Comparison of ENCODE assay signal across 8 mouse cellular contexts in genomic region chr5:33228428-33228827, GRCm38 (mm10). TPM values are rescaled to one million over a fixed set of nuclear protein-coding genes. Genes with fewer than 3 reads are reported as not detected.
DNase-seq lines count a peak whose midpoint lies in the region; ATAC-seq and TF ChIP-seq lines count a peak whose summit lies in the region.

No protein-coding gene starts in this region.

- no peak overlapping the region for H3K4me3 ChIP-seq in midbrain, embryonic 13.5 days (replicated peaks)
- H3K4me3 ChIP-seq in midbrain, embryonic 16.5 days (ENCODE audit: low read depth, low read length), result no peak overlapping the region
- no peak overlapping the region for H3K4me3 ChIP-seq in embryonic facial prominence, embryonic 14.5 days (ENCODE audit: low read depth, low read length)
- H3K4me3 ChIP-seq in heart, embryonic 16.5 days (ENCODE audit: low read length), result no peak overlapping the region
- no peak overlapping the region for H3K4me3 ChIP-seq in stomach, postnatal 0 days (ENCODE audit: low read depth, low read length)

- no peaks in the 10 kb centered on the region for H3K36me3 ChIP-seq in midbrain, embryonic 13.5 days
- H3K36me3 ChIP-seq in midbrain, embryonic 16.5 days (ENCODE audit: control insufficient read depth, insufficient read depth, low read length), result no peaks in the 10 kb centered on the region
- H3K36me3 ChIP-seq in embryonic facial prominence, embryonic 14.5 days (ENCODE audit: control insufficient read depth, insufficient read depth, low read length), result no peaks in the 10 kb centered on the region
- H3K36me3 ChIP-seq in heart, embryonic 16.5 days (ENCODE audit: control insufficient read depth, insufficient read depth), result no peaks in the 10 kb centered on the region
- no peaks in the 10 kb centered on the region for H3K36me3 ChIP-seq in stomach, postnatal 0 days (ENCODE audit: control insufficient read depth, insufficient read depth, low read length)

- no peaks in the 10 kb centered on the region for H3K4me1 ChIP-seq in midbrain, embryonic 13.5 days (replicated peaks)
- H3K4me1 ChIP-seq in midbrain, embryonic 16.5 days (ENCODE audit: control insufficient read depth, insufficient read depth, low read length), result no peaks in the 10 kb centered on the region
- peaks cover 10% of the 10 kb centered on the region; the same call in 1 of the 2 replicates for H3K4me1 ChIP-seq in embryonic facial prominence, embryonic 14.5 days (ENCODE audit: control insufficient read depth, insufficient read depth, low read length)
- H3K4me1 ChIP-seq in heart, embryonic 16.5 days (ENCODE audit: control insufficient read depth, insufficient read depth, low read length), result peaks cover 33% of the 10 kb centered on the region
- H3K4me1 ChIP-seq in stomach, postnatal 0 days (replicated peaks; ENCODE audit: control insufficient read depth, insufficient read depth), result peaks cover 5% of the 10 kb centered on the region; the same call in 1 of the 2 replicates

- TF ChIP-seq EP300 in stomach, postnatal 0 days (optimal IDR thresholded peaks at IDR 0.05), result no peak

- no peak for ATAC-seq in midbrain, embryonic 13.5 days
- ATAC-seq in midbrain, embryonic 16.5 days, result no peak
- ATAC-seq in embryonic facial prominence, embryonic 14.5 days (ENCODE audit: low read depth), result peak; percentile 61
- ATAC-seq in heart, embryonic 16.5 days (replicated peaks; ENCODE audit: extremely low read depth, insufficient read depth, low FRiP score), result peak; percentile 61
- peak; percentile 49; the same call in 1 of the 2 replicates for ATAC-seq in stomach, postnatal 0 days (ENCODE audit: low FRiP score, low TSS enrichment)
- no peak for ATAC-seq in granulocyte monocyte progenitor cell, adult 5-6 weeks (replicated peaks; ENCODE audit: poor library complexity, severe bottlenecking)

- no peaks in the 10 kb centered on the region for H3K9me3 ChIP-seq in midbrain, embryonic 13.5 days
- H3K9me3 ChIP-seq in midbrain, embryonic 16.5 days (replicated peaks; ENCODE audit: control insufficient read depth, low read length, poor library complexity, severe bottlenecking), result no peaks in the 10 kb centered on the region
- H3K9me3 ChIP-seq in embryonic facial prominence, embryonic 14.5 days (ENCODE audit: control insufficient read depth, low read length), result no peaks in the 10 kb centered on the region
- H3K9me3 ChIP-seq in heart, embryonic 16.5 days (replicated peaks; ENCODE audit: control insufficient read depth, low read length), result no peaks in the 10 kb centered on the region
- no peaks in the 10 kb centered on the region for H3K9me3 ChIP-seq in stomach, postnatal 0 days (ENCODE audit: control insufficient read depth, low read length)

- H3K27ac ChIP-seq in midbrain, embryonic 13.5 days, result no peak overlapping the region
- H3K27ac ChIP-seq in midbrain, embryonic 16.5 days (ENCODE audit: low read length), result no peak overlapping the region
- H3K27ac ChIP-seq in embryonic facial prominence, embryonic 14.5 days (replicated peaks; ENCODE audit: low read depth, low read length), result peak overlapping the region; percentile 17
- H3K27ac ChIP-seq in heart, embryonic 16.5 days (ENCODE audit: low read length), result peak overlapping the region; percentile 73
- H3K27ac ChIP-seq in stomach, postnatal 0 days (replicated peaks), result peak overlapping the region; percentile 76

- H3K4me2 ChIP-seq in midbrain, embryonic 13.5 days (replicated peaks), result no peak overlapping the region
- no peak overlapping the region for H3K4me2 ChIP-seq in midbrain, embryonic 16.5 days (ENCODE audit: low read length)
- no peak overlapping the region for H3K4me2 ChIP-seq in embryonic facial prominence, embryonic 14.5 days (ENCODE audit: low read depth, low read length)
- no peak overlapping the region for H3K4me2 ChIP-seq in heart, embryonic 16.5 days (ENCODE audit: low read depth, low read length)
- no peak overlapping the region for H3K4me2 ChIP-seq in stomach, postnatal 0 days (replicated peaks; ENCODE audit: low read depth)

- intact Hi-C loops in left cerebral cortex, postnatal 36 days (cut with DNase I), result no loop called here

- no peak for TF ChIP-seq CTCF in stomach, postnatal 0 days (IDR thresholded peaks at IDR 0.05; ENCODE audit: low read depth)

- no peak for DNase-seq in embryonic facial prominence, embryonic 14.5 days (ENCODE audit: low spot score)
- DNase-seq in left cerebral cortex, postnatal 36 days (ENCODE audit: low spot score in 2 of 2), result peak; percentile 60 to 66
- DNase-seq in stomach, postnatal 0 days (ENCODE audit: low spot score), result no peak
- no peak for DNase-seq in spleen, postnatal 36 days (ENCODE audit: low spot score in 2 of 2)

- no peaks in the 10 kb centered on the region for H3K27me3 ChIP-seq in midbrain, embryonic 13.5 days
- H3K27me3 ChIP-seq in midbrain, embryonic 16.5 days (ENCODE audit: control insufficient read depth, insufficient read depth, low read depth, low read length), result no peaks in the 10 kb centered on the region
- no peaks in the 10 kb centered on the region for H3K27me3 ChIP-seq in embryonic facial prominence, embryonic 14.5 days (replicated peaks; ENCODE audit: control insufficient read depth, insufficient read depth, low read length)
- H3K27me3 ChIP-seq in heart, embryonic 16.5 days (ENCODE audit: control insufficient read depth, insufficient read depth, low read length), result no peaks in the 10 kb centered on the region
- H3K27me3 ChIP-seq in stomach, postnatal 0 days (ENCODE audit: control insufficient read depth, insufficient read depth, low read length), result no peaks in the 10 kb centered on the region

- 68% methylated on average over 5 of the region's 5 CpGs for WGBS in midbrain, embryonic 13.5 days
- WGBS in midbrain, embryonic 16.5 days, result 64% methylated on average over 5 of the region's 5 CpGs
- 46% methylated on average over 5 of the region's 5 CpGs for WGBS in embryonic facial prominence, embryonic 14.5 days
- 48% methylated on average over 5 of the region's 5 CpGs for whole genome bisulfite sequencing in heart, embryonic 16.5 days
- 34% methylated on average over 5 of the region's 5 CpGs for WGBS in stomach, postnatal 0 days

- H3K9ac ChIP-seq in midbrain, embryonic 13.5 days (replicated peaks), result 0 out of 2 replicates have a peak overlapping the region, but pooled peaks have one; percentile 20
- no peak overlapping the region for H3K9ac ChIP-seq in midbrain, embryonic 16.5 days (ENCODE audit: low read depth, low read length)
- no peak overlapping the region for H3K9ac ChIP-seq in embryonic facial prominence, embryonic 14.5 days (ENCODE audit: low read depth, low read length)
- H3K9ac ChIP-seq in heart, embryonic 16.5 days (ENCODE audit: low read length), result no peak overlapping the region
- 0 out of 2 replicates have a peak overlapping the region, but pooled peaks have one; percentile 9 for H3K9ac ChIP-seq in stomach, postnatal 0 days (ENCODE audit: low read length)

RNA-seq across cellular contexts. Expression of gene Spon2, which starts 10.2 kb away (rescaled TPM):
- 1.1 and 1.9 TPM in 2 replicates for polyA plus RNA-seq in midbrain, embryonic 13.5 days (2015; fragmentation: Nextera tagmentation; extraction: Ambion mirVana)
- polyA plus RNA-seq in midbrain, embryonic 16.5 days (2015; fragmentation: Nextera tagmentation; extraction: Ambion mirVana), result 3.1 and 3.3 TPM in 2 replicates
- polyA plus RNA-seq in embryonic facial prominence, embryonic 14.5 days (2014; fragmentation: Nextera tagmentation; extraction: Ambion mirVana), result 21.7 and 27.1 TPM in 2 replicates
- polyA plus RNA-seq in heart, embryonic 16.5 days (2015; fragmentation: Nextera tagmentation; extraction: Ambion mirVana), result 67.2 and 71.5 TPM in 2 replicates
- under 1 TPM in 1 of 2 experiments, not detected in 1; 0.18 TPM for total RNA-seq in left cerebral cortex, postnatal 36 days (2021)
- polyA plus RNA-seq in stomach, postnatal 0 days (2015; fragmentation: Nextera tagmentation; extraction: Ambion mirVana), result 41.2 and 43.6 TPM in 2 replicates
- not detected in 2 replicates for total RNA-seq in granulocyte monocyte progenitor cell, adult 5-6 weeks (2014; fragmentation: Nextera tagmentation)
- total RNA-seq in granulocyte monocyte progenitor cell, adult 5-6 weeks (2017), result not detected in 2 replicates

RNA-seq across cellular contexts. Expression of gene Ctbp1, which starts 46.4 kb away (rescaled TPM):
- polyA plus RNA-seq in midbrain, embryonic 13.5 days (2015; fragmentation: Nextera tagmentation; extraction: Ambion mirVana), result 527 and 571 TPM in 2 replicates
- 441 and 480 TPM in 2 replicates for polyA plus RNA-seq in midbrain, embryonic 16.5 days (2015; fragmentation: Nextera tagmentation; extraction: Ambion mirVana)
- polyA plus RNA-seq in embryonic facial prominence, embryonic 14.5 days (2014; fragmentation: Nextera tagmentation; extraction: Ambion mirVana), result 290 and 337 TPM in 2 replicates
- polyA plus RNA-seq in heart, embryonic 16.5 days (2015; fragmentation: Nextera tagmentation; extraction: Ambion mirVana), result 228 and 234 TPM in 2 replicates
- 100 to 1,000 TPM; 298 to 335 TPM for total RNA-seq in left cerebral cortex, postnatal 36 days (2021)
- 157 and 165 TPM in 2 replicates for polyA plus RNA-seq in stomach, postnatal 0 days (2015; fragmentation: Nextera tagmentation; extraction: Ambion mirVana)
- total RNA-seq in granulocyte monocyte progenitor cell, adult 5-6 weeks (2014; fragmentation: Nextera tagmentation), result 97.5 and 121 TPM in 2 replicates
- total RNA-seq in granulocyte monocyte progenitor cell, adult 5-6 weeks (2017), result 95.4 and 119 TPM in 2 replicates

Comparison
In these comparisons a context has a peak if more than half of its experiments do, and no peak if none do; other contexts are left out.
1. H3K9ac ChIP-seq: peak in midbrain, embryonic 13.5 days (single experiment) and stomach, postnatal 0 days (single experiment); none in midbrain, embryonic 16.5 days (single experiment), embryonic facial prominence, embryonic 14.5 days (single experiment) and heart, embryonic 16.5 days (single experiment).
2. ATAC-seq: peak in embryonic facial prominence, embryonic 14.5 days (single experiment), heart, embryonic 16.5 days (single experiment) and stomach, postnatal 0 days (single experiment); none in midbrain, embryonic 13.5 days (single experiment), midbrain, embryonic 16.5 days (single experiment) and granulocyte monocyte progenitor cell, adult 5-6 weeks (single experiment).
3. H3K27ac ChIP-seq: peak in embryonic facial prominence, embryonic 14.5 days (single experiment), heart, embryonic 16.5 days (single experiment) and stomach, postnatal 0 days (single experiment); none in midbrain, embryonic 13.5 days (single experiment) and midbrain, embryonic 16.5 days (single experiment).
4. DNase-seq: peak in left cerebral cortex, postnatal 36 days (2 of 2); none in embryonic facial prominence, embryonic 14.5 days (single experiment), stomach, postnatal 0 days (single experiment) and spleen, postnatal 36 days (0 of 2).